Mouse (Mus musculus): ENCODE results near the gene Pkn1. TPM values are rescaled to one million over a fixed set of nuclear protein-coding genes. Genes with fewer than 3 reads are reported as not detected.

Pkn1 gene
- polyA plus RNA-seq, 1 experiment from 2014 or later, result 33.6 TPM

GRCm38 (mm10) chr8:83619568-83620285 is 79.3 kb downstream of the Pkn1 start:
- Histone ChIP-seq H3K4me3 (ENCODE audit: low read length) (no peak overlapping the region), H3K36me3 (ENCODE audit: insufficient read depth, low read length) (no peaks in the 10 kb centered on the region), H3K9ac (replicated peaks; ENCODE audit: low read length) (no peak overlapping the region), H3K4me2 (replicated peaks; ENCODE audit: low read depth, low read length) (no peak overlapping the region), H3K9me3 (ENCODE audit: low read length) (no peaks in the 10 kb centered on the region), H3K27me3 (ENCODE audit: insufficient read depth, low read length) (no peaks in the 10 kb centered on the region), H3K27ac (ENCODE audit: low read length) (no peak overlapping the region), H3K4me1 (ENCODE audit: insufficient read depth, low read length) (no peaks in the 10 kb centered on the region)
- ATAC-seq (ENCODE audit: low FRiP score, low TSS enrichment), result no peak
- 83% methylated on average over 9 of the region's 9 CpGs for WGBS

GRCm38 (mm10) chr8:83618566-83618965 is 80.4 kb downstream of the Pkn1 start:
- Histone ChIP-seq H3K4me2 (replicated peaks; ENCODE audit: low read depth, low read length) (no peak overlapping the region), H3K9ac (replicated peaks; ENCODE audit: low read length) (no peak overlapping the region), H3K9me3 (ENCODE audit: low read length) (no peaks in the 10 kb centered on the region), H3K27me3 (ENCODE audit: insufficient read depth, low read length) (no peaks in the 10 kb centered on the region), H3K4me1 (ENCODE audit: insufficient read depth, low read length) (no peaks in the 10 kb centered on the region), H3K4me3 (ENCODE audit: low read length) (no peak overlapping the region), H3K36me3 (ENCODE audit: insufficient read depth, low read length) (no peaks in the 10 kb centered on the region), H3K27ac (ENCODE audit: low read length) (no peak overlapping the region)
- 92% methylated on average over 2 of the region's 2 CpGs for WGBS
- no peak for ATAC-seq (ENCODE audit: low FRiP score, low TSS enrichment)

- Histone ChIP-seq H3K9ac (replicated peaks; ENCODE audit: low read length) (no peak overlapping the region), H3K9me3 (ENCODE audit: low read length) (no peaks in the 10 kb centered on the region), H3K4me2 (replicated peaks; ENCODE audit: low read depth, low read length) (no peak overlapping the region), H3K4me3 (ENCODE audit: low read length) (no peak overlapping the region), H3K4me1 (ENCODE audit: insufficient read depth, low read length) (no peaks in the 10 kb centered on the region), H3K27me3 (ENCODE audit: insufficient read depth, low read length) (no peaks in the 10 kb centered on the region), H3K36me3 (ENCODE audit: insufficient read depth, low read length) (peaks cover 12% of the 10 kb centered on the region), H3K27ac (ENCODE audit: low read length) (no peak overlapping the region)
- ATAC-seq (ENCODE audit: low FRiP score, low TSS enrichment), result no peak
- WGBS, result 79% methylated on average over 2 of the region's 2 CpGs
Measured at GRCm38 (mm10) chr8:83617111-83617510, 81.9 kb downstream of the Pkn1 start.

GRCm38 (mm10) chr8:83616625-83617024 is 82.4 kb downstream of the Pkn1 start:
- no peak overlapping the region for H3K27ac ChIP-seq (ENCODE audit: low read length)
- no peak overlapping the region for H3K4me2 ChIP-seq (replicated peaks; ENCODE audit: low read depth, low read length)
- no peaks in the 10 kb centered on the region for H3K4me1 ChIP-seq (ENCODE audit: insufficient read depth, low read length)
- no peaks in the 10 kb centered on the region for H3K9me3 ChIP-seq (ENCODE audit: low read length)
- no peak overlapping the region for H3K4me3 ChIP-seq (ENCODE audit: low read length)
- no peaks in the 10 kb centered on the region for H3K27me3 ChIP-seq (ENCODE audit: insufficient read depth, low read length)
- ATAC-seq (ENCODE audit: low FRiP score, low TSS enrichment), result no peak
- no peak overlapping the region for H3K9ac ChIP-seq (replicated peaks; ENCODE audit: low read length)
- H3K36me3 ChIP-seq (ENCODE audit: insufficient read depth, low read length), result peaks cover 17% of the 10 kb centered on the region

Small RNA genes lying within 50 kb of the gene (microRNA-seq; reads per million reads assigned to microRNA genes)
- gene Mir1668, result not detected

Other genes starting within 250 kb of the Pkn1 start
- gene Scoc, start 240.8 kb downstream of the Pkn1 start, polyA plus RNA-seq (2015; fragmentation: Nextera tagmentation; extraction: Ambion mirVana), result 104 and 112 TPM in 2 replicates
- not detected in 2 replicates for gene Olfr370, start 163.4 kb downstream of the Pkn1 start, polyA plus RNA-seq (2015; fragmentation: Nextera tagmentation; extraction: Ambion mirVana)
- gene Ndufb7, start 132.5 kb downstream of the Pkn1 start, polyA plus RNA-seq (2015; fragmentation: Nextera tagmentation; extraction: Ambion mirVana), result 356 and 362 TPM in 2 replicates
- 631 and 669 TPM in 2 replicates for gene Tecr, start 91.2 kb downstream of the Pkn1 start, polyA plus RNA-seq (2015; fragmentation: Nextera tagmentation; extraction: Ambion mirVana)
- 67.5 and 68.0 TPM in 2 replicates for gene Dnajb1, start 91.0 kb downstream of the Pkn1 start, polyA plus RNA-seq (2015; fragmentation: Nextera tagmentation; extraction: Ambion mirVana)
- gene Gipc1, start 46.5 kb downstream of the Pkn1 start, polyA plus RNA-seq (2015; fragmentation: Nextera tagmentation; extraction: Ambion mirVana), result 227 and 237 TPM in 2 replicates
- 3.1 and 4.0 TPM in 2 replicates for gene Ptger1, start 32.5 kb downstream of the Pkn1 start, polyA plus RNA-seq (2015; fragmentation: Nextera tagmentation; extraction: Ambion mirVana)
- gene Ddx39, start 16.0 kb upstream of the Pkn1 start, polyA plus RNA-seq (2015; fragmentation: Nextera tagmentation; extraction: Ambion mirVana), result 197 and 211 TPM in 2 replicates
- 40.7 and 42.5 TPM in 2 replicates for gene Adgre5, start 42.1 kb upstream of the Pkn1 start, polyA plus RNA-seq (2015; fragmentation: Nextera tagmentation; extraction: Ambion mirVana)
- gene Adgrl1, start 200.9 kb upstream of the Pkn1 start, polyA plus RNA-seq (2015; fragmentation: Nextera tagmentation; extraction: Ambion mirVana), result 17.8 and 19.6 TPM in 2 replicates

All from kidney, embryonic 16.5 days (tissue).